Mouse (Mus musculus) E14TG2a.4 (cell line): Measurements from ENCODE around the gene Tesc.
A peak's percentile ranks its signal among the peaks of the same experiment; 100 is the strongest.

Source experiments
- H3K27me3 ChIP-seq: 2 replicates; pipeline ENCODE4 v1.6.1; 2014; ENCODE audit warnings: low read length, control low read depth; ENCODE audit not compliant: insufficient read depth
- H3K36me3 ChIP-seq: 2 replicates; pipeline ENCODE4 v1.6.1; 2014; ENCODE audit warnings: low read length, control low read depth; ENCODE audit not compliant: insufficient read depth
- H3K4me1 ChIP-seq: replicated peaks from 2 replicates; pipeline ENCODE4 v1.6.1; 2014; ENCODE audit warnings: low read depth, low read length, control low read depth
- H3K4me3 ChIP-seq: replicated peaks from 2 replicates; pipeline ENCODE4 v1.5.1; 2014; ENCODE audit warnings: mild to moderate bottlenecking, low read length
- H3K9me3 ChIP-seq: 2 replicates; pipeline ENCODE4 v1.6.1; 2014; ENCODE audit warnings: low read length, control low read depth
- CTCF ChIP-seq: conservative IDR thresholded peaks from 2 replicates; pipeline ENCODE4 v1.5.1; 2014; ENCODE audit warnings: low read length
- NANOG ChIP-seq: IDR thresholded peaks from 2 replicates; pipeline ENCODE4 v1.6.1; 2014; ENCODE audit warnings: borderline replicate concordance, low read length, mixed read lengths
- POU5F1 ChIP-seq: IDR thresholded peaks from 2 replicates; pipeline ENCODE4 v1.6.1; 2014; ENCODE audit warnings: low read length, borderline replicate concordance

Gene Tesc

GRCm38 (mm10) chr5:118031508-118031907 lies 4.0 kb downstream of the Tesc start:
- H3K4me1 ChIP-seq, result peaks cover 72% of the 10 kb centered on the region
- peaks cover 43% of the 10 kb centered on the region for H3K27me3 ChIP-seq
- H3K9me3 ChIP-seq, result peaks cover 6% of the 10 kb centered on the region
- no peak for TF ChIP-seq CTCF
- no peak for TF ChIP-seq POU5F1
- no peak for TF ChIP-seq NANOG
- H3K36me3 ChIP-seq, result no peaks in the 10 kb centered on the region
- no peak overlapping the region for H3K4me3 ChIP-seq

- peaks cover 25% of the 10 kb centered on the region for H3K27me3 ChIP-seq
- no peak overlapping the region for H3K4me3 ChIP-seq
- no peak for TF ChIP-seq NANOG
- peaks cover 80% of the 10 kb centered on the region for H3K4me1 ChIP-seq
- H3K9me3 ChIP-seq, result peaks cover 6% of the 10 kb centered on the region
- no peaks in the 10 kb centered on the region for H3K36me3 ChIP-seq
Observed at GRCm38 (mm10) chr5:118033328-118033727, 5.8 kb downstream of the Tesc start.

GRCm38 (mm10) chr5:118033740-118034139 lies 6.2 kb downstream of the Tesc start:
- Histone ChIP-seq H3K4me1 (peaks cover 81% of the 10 kb centered on the region), H3K27me3 (peaks cover 21% of the 10 kb centered on the region), H3K4me3 (no peak overlapping the region), H3K9me3 (peaks cover 6% of the 10 kb centered on the region), H3K36me3 (no peaks in the 10 kb centered on the region)
- no peak for TF ChIP-seq POU5F1
- no peak for TF ChIP-seq NANOG
- no peak for TF ChIP-seq CTCF

DNA sequence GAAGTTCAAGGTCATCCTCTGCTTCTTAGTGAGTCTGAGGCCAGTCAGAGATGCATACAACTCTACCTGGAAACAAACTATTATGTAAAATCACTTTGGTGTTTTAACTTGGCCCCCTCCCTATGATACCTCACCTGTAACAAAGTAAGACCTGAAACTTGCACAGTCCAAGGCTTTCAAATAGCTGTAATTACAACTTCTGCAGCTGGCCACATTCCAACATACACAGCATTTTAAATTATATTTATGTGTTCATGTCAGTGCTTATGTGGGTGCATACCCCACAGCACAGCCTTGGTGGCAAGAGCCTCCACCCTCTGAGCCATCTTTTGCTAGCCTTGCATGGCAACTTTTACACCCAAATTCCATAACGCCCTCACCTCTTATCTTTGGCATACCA lies 7.1 kb downstream of the Tesc start:
- Histone ChIP-seq H3K36me3 (no peaks in the 10 kb centered on the region), H3K4me3 (no peak overlapping the region), H3K4me1 (peaks cover 81% of the 10 kb centered on the region), H3K9me3 (peaks cover 6% of the 10 kb centered on the region), H3K27me3 (peaks cover 12% of the 10 kb centered on the region)
- TF ChIP-seq POU5F1 (no peak), CTCF (no peak), NANOG (no peak)

GRCm38 (mm10) chr5:118035786-118036185 lies 8.2 kb downstream of the Tesc start:
- Histone ChIP-seq H3K9me3 (peaks cover 6% of the 10 kb centered on the region), H3K4me1 (peaks cover 75% of the 10 kb centered on the region), H3K27me3 (peaks cover under 1% of the 10 kb centered on the region; the same call in 1 of the 2 replicates), H3K36me3 (no peaks in the 10 kb centered on the region), H3K4me3 (peak overlapping the region; percentile 67)
- no peak for TF ChIP-seq CTCF
- TF ChIP-seq POU5F1, result no peak
- no peak for TF ChIP-seq NANOG

GRCm38 (mm10) chr5:118036888-118037797 lies 9.6 kb downstream of the Tesc start:
- H3K27me3 ChIP-seq, result no peaks in the 10 kb centered on the region
- H3K4me1 ChIP-seq, result peaks cover 67% of the 10 kb centered on the region
- H3K36me3 ChIP-seq, result no peaks in the 10 kb centered on the region
- TF ChIP-seq CTCF, result no peak
- TF ChIP-seq POU5F1, result no peak
- no peak for TF ChIP-seq NANOG
- H3K9me3 ChIP-seq, result peaks cover 10% of the 10 kb centered on the region
- H3K4me3 ChIP-seq, result peak overlapping the region; percentile 67

DNA sequence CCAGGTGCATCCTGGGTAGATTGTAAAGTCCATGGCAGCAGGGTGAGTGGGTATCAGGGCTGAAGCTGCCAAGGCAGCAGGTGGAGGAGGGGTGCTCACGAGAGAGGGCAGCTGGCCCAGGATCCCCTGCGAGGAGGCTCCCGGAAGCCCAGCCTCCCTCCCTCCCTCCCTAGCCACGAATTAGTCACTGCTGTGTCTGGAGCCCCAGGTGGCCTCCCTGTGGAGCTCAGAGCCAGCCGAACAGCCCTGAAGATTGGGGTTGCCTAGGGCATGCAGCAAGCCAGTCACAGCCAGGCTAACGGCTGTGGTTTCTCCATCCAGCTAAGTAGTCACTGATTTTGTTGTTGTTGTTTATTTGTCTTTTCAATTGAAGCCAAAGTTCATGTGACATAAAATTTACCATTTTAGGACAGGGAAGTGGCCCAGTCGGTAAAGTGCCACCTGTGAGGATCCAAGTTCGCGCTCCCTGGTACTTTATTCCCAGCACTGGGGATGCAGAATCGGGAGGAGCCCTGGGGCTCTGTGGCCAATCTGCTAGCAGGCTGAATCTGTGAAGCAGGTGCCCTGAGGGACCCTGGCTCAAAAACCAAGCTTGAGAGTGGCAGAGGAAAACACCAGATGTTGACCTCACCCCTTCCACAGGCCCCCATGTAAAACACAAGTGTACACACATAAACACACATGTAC lies 10.4 kb downstream of the Tesc start:
- TF ChIP-seq NANOG (no peak), CTCF (no peak), POU5F1 (no peak)
- no peaks in the 10 kb centered on the region for H3K27me3 ChIP-seq
- peaks cover 13% of the 10 kb centered on the region for H3K9me3 ChIP-seq
- peak overlapping the region; percentile 48 for H3K4me3 ChIP-seq
- no peaks in the 10 kb centered on the region for H3K36me3 ChIP-seq
- H3K4me1 ChIP-seq, result peaks cover 63% of the 10 kb centered on the region

DNA sequence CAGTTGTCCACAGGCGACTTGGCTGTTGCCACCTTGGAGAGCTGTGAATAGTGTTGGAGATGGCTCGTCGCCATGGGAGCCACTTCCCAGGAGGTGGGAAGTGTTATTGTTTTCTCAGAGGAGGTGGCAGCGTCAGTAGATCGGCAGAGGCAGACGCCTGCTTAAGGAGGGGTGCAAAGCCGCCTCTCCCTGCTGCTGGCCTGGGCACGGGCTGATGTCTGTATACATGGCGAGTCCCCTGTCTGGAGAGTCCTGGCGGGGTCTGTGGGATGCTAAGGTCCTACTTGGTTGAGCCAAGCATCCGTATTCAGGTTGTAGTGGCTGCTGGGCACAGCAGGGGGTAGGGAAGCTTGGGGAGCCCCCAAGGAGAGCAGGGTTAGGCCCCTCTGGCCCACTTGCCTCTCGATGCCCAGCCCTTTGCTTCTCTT lies 11.7 kb downstream of the Tesc start:
- Histone ChIP-seq H3K4me3 (peak overlapping the region; percentile 32; the same call in 1 of the 2 replicates), H3K36me3 (no peaks in the 10 kb centered on the region), H3K9me3 (peaks cover 13% of the 10 kb centered on the region), H3K27me3 (no peaks in the 10 kb centered on the region), H3K4me1 (peaks cover 50% of the 10 kb centered on the region)
- TF ChIP-seq NANOG, result no peak
- no peak for TF ChIP-seq POU5F1
- TF ChIP-seq CTCF, result no peak
